Mouse (Mus musculus): ENCODE data around the gene Vwa3a.

The Vwa3a gene

GRCm38 (mm10) chr7:120746029-120746428 is 6.9 kb downstream of the Vwa3a start:
- intact Hi-C loops (cut with DNase I), result no loop called here

DNA sequence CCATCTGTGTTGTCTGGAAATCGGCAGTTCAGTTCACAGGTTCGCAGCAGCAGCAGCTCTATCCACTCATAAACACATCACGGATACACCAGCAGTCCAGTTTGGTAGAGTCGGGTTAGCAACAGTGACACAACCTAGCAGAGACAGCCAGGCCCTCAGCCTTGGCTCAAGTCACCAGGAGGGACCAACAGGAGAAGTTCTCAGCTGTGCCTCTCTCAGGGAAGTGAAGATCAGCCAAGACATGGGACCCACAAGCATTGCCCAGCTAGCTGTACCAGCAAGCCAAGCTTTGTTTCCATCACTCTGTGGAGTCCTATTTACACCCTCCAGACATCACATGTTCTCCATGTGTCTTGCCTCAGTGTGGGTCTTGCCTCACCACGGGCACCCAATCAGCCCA is 7.7 kb downstream of the Vwa3a start:
- intact Hi-C loops (cut with DNase I), result no loop called here

DNA sequence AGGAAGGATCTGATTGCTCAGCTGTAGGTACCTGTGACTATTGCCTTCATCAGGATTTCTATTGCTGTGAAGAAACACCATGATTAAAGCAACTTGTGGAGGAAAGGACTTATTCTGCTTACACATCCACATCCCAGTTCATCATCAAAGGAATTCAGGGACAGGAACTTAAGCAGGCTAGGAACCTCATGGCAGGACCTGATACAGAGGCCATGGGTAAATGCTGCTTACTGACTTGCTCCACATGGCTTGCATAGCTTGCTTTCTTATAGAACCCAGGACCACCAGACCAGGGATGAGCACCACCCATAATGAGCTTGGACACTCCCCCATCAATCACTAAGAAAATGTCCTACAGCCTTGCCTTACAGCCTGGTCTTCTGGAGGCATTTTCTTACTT is 9.4 kb downstream of the Vwa3a start:
- intact Hi-C loops (cut with DNase I), result no loop called here

DNA sequence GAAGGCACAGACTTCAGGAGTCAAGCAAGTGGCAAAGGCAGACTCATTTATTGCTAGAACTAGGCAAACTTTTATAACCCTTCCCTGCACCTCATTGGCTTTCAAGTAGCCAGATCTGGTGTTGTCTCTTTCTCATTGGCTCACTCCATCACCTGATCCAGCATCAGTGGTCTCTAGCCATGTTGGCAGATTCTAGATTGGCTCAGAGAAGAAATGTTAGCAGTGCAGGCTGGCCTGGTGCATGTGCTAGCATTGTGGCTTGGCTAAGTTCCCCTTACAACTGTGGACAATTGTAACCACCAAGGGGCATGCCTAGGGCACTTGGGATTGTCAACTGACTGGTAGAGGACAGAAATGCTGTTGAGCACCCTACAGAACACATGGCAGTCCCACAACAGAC is 12.2 kb downstream of the Vwa3a start:
- intact Hi-C loops (cut with DNase I), result no loop called here

GRCm38 (mm10) chr7:120751906-120752305 is 12.8 kb downstream of the Vwa3a start:
- intact Hi-C loops (cut with DNase I), result no loop called here

- intact Hi-C loops (cut with DNase I), result loop anchor here (2.0 to 5.0 kb wide), 2 partner anchors 68 to 86 kb away; no protein-coding TSS in a partner anchor
These were observed 15.6 kb downstream of the Vwa3a start for GRCm38 (mm10) chr7:120754671-120755070.

DNA sequence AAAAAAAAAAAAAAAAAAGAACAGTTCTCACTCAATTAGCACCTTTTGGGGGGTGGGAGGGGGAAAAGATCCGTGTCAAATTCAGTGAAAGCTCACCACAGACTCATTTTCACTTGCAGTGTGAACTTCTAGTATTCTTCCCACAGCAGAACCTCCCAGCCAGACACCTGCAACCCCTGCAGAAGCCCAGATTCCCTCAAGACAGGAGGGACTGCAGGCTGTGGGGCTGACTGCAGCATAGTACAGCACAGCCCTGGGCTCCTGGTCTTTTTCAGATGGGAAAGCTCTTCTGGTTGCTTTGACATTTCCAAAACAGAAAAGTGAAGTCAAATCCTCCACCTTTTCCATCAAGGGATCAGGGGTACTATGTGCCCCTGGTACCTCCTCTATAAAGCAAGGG is 28.3 kb downstream of the Vwa3a start:
- intact Hi-C loops (cut with DNase I), result no loop called here

DNA sequence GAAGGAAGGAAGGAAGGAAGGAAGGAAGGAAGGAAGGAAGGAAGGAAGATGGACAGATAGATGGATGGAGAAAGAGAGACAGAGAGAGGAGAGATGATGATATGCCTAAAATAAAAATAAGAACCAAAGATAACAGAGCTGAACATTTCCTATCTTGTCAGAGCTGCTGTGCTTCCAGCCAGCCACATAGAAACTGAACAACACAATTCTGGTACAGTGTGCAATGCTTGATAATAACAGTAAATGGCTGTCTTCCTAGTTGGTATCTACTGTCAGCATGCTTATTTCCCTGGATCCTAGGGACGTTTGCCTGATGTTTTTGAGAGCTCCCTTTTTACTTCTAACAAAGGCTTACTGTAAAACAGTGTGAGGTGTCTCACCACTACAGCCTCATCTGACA is 32.3 kb downstream of the Vwa3a start:
- intact Hi-C loops (cut with DNase I), result no loop called here

GRCm38 (mm10) chr7:120778012-120778411 is 38.9 kb downstream of the Vwa3a start:
- intact Hi-C loops (cut with DNase I), result no loop called here

DNA sequence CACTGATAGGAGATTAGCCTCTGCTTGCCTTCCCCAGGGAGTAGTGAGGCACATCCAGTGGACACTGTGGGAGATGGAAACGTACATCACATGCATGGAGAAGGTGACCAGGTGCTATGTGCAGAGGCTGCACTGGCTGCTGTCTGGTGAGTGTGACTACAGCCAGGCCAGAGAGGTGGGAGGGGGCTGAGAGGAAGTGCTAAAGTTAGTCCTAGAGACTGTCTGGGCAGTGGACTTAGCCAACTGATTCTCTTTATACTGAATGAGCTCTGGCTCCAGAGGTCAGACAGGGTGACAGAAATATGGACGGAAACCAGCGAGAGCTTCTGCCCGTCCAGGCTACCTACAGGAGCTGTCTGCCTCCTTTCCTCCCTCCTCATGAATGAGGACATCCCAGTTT is 56.4 kb downstream of the Vwa3a start:
- intact Hi-C loops (cut with DNase I), result no loop called here

DNA sequence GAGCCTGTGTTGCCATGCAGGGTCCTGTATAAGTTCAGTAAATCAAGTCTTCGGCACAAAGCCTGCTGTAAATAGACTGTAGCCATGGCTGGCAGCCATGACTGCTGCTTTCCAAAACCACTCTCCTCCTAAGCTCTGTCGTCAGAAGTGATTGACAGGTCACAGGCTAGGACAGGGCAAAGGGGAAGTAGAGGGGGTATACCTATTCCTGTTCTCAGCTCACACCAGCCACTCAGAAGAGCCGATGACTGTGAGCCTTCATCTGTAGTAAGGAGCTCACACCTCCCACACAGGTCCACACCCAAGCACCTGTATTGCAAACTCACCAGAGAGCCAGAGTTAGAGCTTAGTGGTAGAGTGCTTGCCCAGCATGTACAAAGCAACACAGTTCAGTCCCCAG is 57.3 kb downstream of the Vwa3a start:
- intact Hi-C loops (cut with DNase I), result no loop called here

GRCm38 (mm10) chr7:120803268-120803667 is 64.2 kb downstream of the Vwa3a start:
- intact Hi-C loops (cut with DNase I), result no loop called here

GRCm38 (mm10) chr7:120809705-120810104 is 70.6 kb downstream of the Vwa3a start:
- intact Hi-C loops (cut with DNase I), result no loop called here

DNA sequence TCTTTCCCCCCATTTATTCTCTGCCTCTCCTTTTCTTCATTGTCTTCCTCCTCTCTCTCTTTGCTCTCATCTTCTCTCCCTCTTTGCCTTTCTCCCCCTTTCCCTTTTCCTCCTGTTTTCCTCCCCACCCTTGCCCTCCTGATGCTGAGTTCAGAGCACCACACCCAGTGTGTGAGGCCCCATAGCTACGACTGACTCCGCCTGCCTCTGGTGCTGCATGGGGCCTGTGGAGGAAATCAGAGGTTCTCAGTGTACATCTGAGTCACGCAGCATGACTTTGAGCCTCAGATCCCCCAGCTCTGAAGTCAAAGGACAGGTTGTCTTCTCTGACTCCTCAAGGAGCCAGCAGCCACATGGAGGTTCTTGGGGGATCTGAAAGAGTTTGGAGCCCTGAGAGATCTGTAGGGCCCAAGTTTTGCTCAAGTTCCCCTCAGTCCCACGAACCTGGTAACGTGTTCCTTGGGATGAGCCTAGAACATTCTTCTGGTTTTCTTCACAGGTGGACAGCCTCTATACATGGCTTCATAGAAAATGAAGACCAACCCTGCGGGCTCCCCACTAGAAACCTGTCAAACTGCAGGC is 72.8 kb downstream of the Vwa3a start, which contains the start of gene Gm5737:
Gene Gm5737, plus strand, starts transcription at position 532 of the 582 bp plus-strand sequence.
- intact Hi-C loops (cut with DNase I), result no loop called here

DNA sequence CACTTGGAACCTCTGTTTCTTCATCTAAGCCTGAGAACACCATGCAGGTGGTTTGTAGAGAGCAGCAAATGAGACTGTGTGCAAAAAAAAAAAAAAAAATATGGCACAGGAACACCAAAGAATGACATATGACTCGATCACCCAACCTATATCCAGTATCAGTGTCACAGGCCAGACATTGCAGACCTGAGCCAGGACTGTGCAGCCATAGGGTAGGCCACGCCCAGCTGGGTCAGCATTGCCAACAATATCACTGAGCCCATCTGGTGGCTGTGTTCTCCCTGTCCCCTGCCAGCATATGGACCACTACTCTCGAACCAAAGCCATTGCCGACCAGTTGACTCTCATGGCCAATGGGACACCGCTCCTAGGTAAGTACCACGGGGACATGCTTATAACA is 78.4 kb downstream of the Vwa3a start:
- intact Hi-C loops (cut with DNase I), result no loop called here

DNA sequence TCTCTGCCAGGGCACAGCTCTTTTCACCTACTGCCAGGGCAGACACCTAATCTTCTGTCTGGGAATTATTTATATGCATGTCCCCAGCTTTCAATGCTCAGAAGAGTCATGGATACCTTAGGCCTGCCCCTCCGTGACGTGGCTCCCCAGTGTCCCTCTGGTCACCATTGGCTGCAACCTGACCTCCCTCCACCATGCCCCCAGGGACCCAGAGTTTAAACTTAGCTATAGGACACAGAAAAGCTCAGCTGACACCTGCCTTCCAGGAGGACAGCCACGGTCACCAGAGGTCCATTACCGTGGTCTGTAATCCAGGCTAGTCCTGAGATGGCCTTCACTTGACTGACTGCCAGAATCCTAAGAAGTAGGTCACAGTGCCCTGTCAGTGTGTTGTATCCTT is 80.3 kb downstream of the Vwa3a start:
- intact Hi-C loops (cut with DNase I), result no loop called here

GRCm38 (mm10) chr7:120823248-120823647 is 84.1 kb downstream of the Vwa3a start:
- intact Hi-C loops (cut with DNase I), result loop anchor here (1.0 to 10.0 kb wide), 3 partner anchors 66 to 188 kb away; partner anchors contain the start of genes Pdzd9 and Uqcrc2

- intact Hi-C loops (cut with DNase I), result loop anchor here (10.0 kb wide), 1 partner anchor 190 kb away; the partner anchor contains the start of gene Uqcrc2
These were observed 86.0 kb downstream of the Vwa3a start for GRCm38 (mm10) chr7:120825097-120825496.

GRCm38 (mm10) chr7:120826408-120826807 is 87.3 kb downstream of the Vwa3a start:
- intact Hi-C loops (cut with DNase I), result loop anchor here (10.0 kb wide), 1 partner anchor 192 kb away; the partner anchor contains the start of gene Uqcrc2

- intact Hi-C loops (cut with DNase I), result loop anchor here (10.0 kb wide), 2 partner anchors 234 to 284 kb away; no protein-coding TSS in a partner anchor
These were observed 91.6 kb downstream of the Vwa3a start for GRCm38 (mm10) chr7:120830431-120831381.

- intact Hi-C loops (cut with DNase I), result loop anchor here (10.0 kb wide), 2 partner anchors 230 to 280 kb away; no protein-coding TSS in a partner anchor
These were observed 95.3 kb downstream of the Vwa3a start for GRCm38 (mm10) chr7:120834426-120834825.

GRCm38 (mm10) chr7:120834863-120835372 is 95.8 kb downstream of the Vwa3a start:
- intact Hi-C loops (cut with DNase I), result loop anchor here (1.0 to 10.0 kb wide), 3 partner anchors 82 to 280 kb away; partner anchors contain the start of gene Polr3e
